8 mouse cellular contexts compared by ENCODE assay signal in genomic region chr6:91713370-91713896, GRCm38 (mm10). TPM values are rescaled to one million over a fixed set of nuclear protein-coding genes. Genes with fewer than 3 reads are reported as not detected.
DNase-seq lines count a peak whose midpoint lies in the region; ATAC-seq lines count a peak whose summit lies in the region.

No protein-coding gene starts in this region.

- 7% methylated on average over 5 of the region's 5 CpGs for WGBS in embryonic facial prominence, embryonic 14.5 days
- WGBS in limb, embryonic 13.5 days: 9% methylated on average over 5 of the region's 5 CpGs
- WGBS in stomach, embryonic 14.5 days: 8% methylated on average over 5 of the region's 5 CpGs

- H3K27ac ChIP-seq in embryonic facial prominence, embryonic 14.5 days (replicated peaks; ENCODE audit: low read depth, low read length): peak overlapping the region; percentile 63; the same call in 1 of the 2 replicates
- H3K27ac ChIP-seq in limb, embryonic 13.5 days: peak overlapping the region; percentile 39; the same call in 1 of the 2 replicates
- H3K27ac ChIP-seq in stomach, embryonic 14.5 days (ENCODE audit: low read length): peak overlapping the region; percentile 82

- H3K4me1 ChIP-seq in embryonic facial prominence, embryonic 14.5 days (ENCODE audit: control insufficient read depth, insufficient read depth, low read length): peaks cover 18% of the 10 kb centered on the region
- H3K4me1 ChIP-seq in limb, embryonic 13.5 days: peaks cover 30% of the 10 kb centered on the region
- peaks cover 25% of the 10 kb centered on the region for H3K4me1 ChIP-seq in stomach, embryonic 14.5 days (ENCODE audit: control insufficient read depth, insufficient read depth, low read length)

- peak; percentile 61 for DNase-seq in lung, postnatal 10 days
- no peak for DNase-seq in lung, postnatal 36 days
- peak; percentile 53 for DNase-seq in embryonic facial prominence, embryonic 14.5 days (ENCODE audit: low spot score)
- DNase-seq in cerebellum, adult 11 months: no peak
- no peak for DNase-seq in frontal cortex, postnatal 14 days (ENCODE audit: low spot score in 2 of 2)
- no peak for DNase-seq in layer of hippocampus, adult 18-20 months (ENCODE audit: low spot score in 2 of 2)

- H3K4me2 ChIP-seq in embryonic facial prominence, embryonic 14.5 days (ENCODE audit: low read depth, low read length): no peak overlapping the region
- no peak overlapping the region for H3K4me2 ChIP-seq in limb, embryonic 13.5 days (replicated peaks)
- 0 out of 2 replicates have a peak overlapping the region, but pooled peaks have one; percentile 1 for H3K4me2 ChIP-seq in stomach, embryonic 14.5 days (replicated peaks; ENCODE audit: low read depth, low read length)

- no peaks in the 10 kb centered on the region for H3K9me3 ChIP-seq in embryonic facial prominence, embryonic 14.5 days (ENCODE audit: control insufficient read depth, low read length)
- no peaks in the 10 kb centered on the region for H3K9me3 ChIP-seq in limb, embryonic 13.5 days
- H3K9me3 ChIP-seq in stomach, embryonic 14.5 days (ENCODE audit: control insufficient read depth, low read depth, low read length): no peaks in the 10 kb centered on the region

- H3K4me3 ChIP-seq in embryonic facial prominence, embryonic 14.5 days (ENCODE audit: low read depth, low read length): no peak overlapping the region
- no peak overlapping the region for H3K4me3 ChIP-seq in limb, embryonic 13.5 days
- no peak overlapping the region for H3K4me3 ChIP-seq in stomach, embryonic 14.5 days (ENCODE audit: low read depth, low read length)

- ATAC-seq in embryonic facial prominence, embryonic 14.5 days (ENCODE audit: low read depth): no peak
- peak; percentile 42 for ATAC-seq in limb, embryonic 13.5 days (ENCODE audit: low FRiP score, low read depth)
- no peak for ATAC-seq in stomach, embryonic 14.5 days (ENCODE audit: insufficient number of reproducible peaks, insufficient read depth, low FRiP score, low read depth)

- H3K9ac ChIP-seq in embryonic facial prominence, embryonic 14.5 days (ENCODE audit: low read depth, low read length): peak overlapping the region; percentile 19; the same call in 1 of the 2 replicates
- H3K9ac ChIP-seq in limb, embryonic 13.5 days: no peak overlapping the region
- H3K9ac ChIP-seq in stomach, embryonic 14.5 days (replicated peaks; ENCODE audit: low read depth, low read length): no peak overlapping the region

- H3K27me3 ChIP-seq in embryonic facial prominence, embryonic 14.5 days (replicated peaks; ENCODE audit: control insufficient read depth, insufficient read depth, low read length): no peaks in the 10 kb centered on the region
- H3K27me3 ChIP-seq in limb, embryonic 13.5 days: no peaks in the 10 kb centered on the region
- H3K27me3 ChIP-seq in stomach, embryonic 14.5 days (ENCODE audit: control insufficient read depth, insufficient read depth, low read length): no peaks in the 10 kb centered on the region

- peaks cover 34% of the 10 kb centered on the region for H3K36me3 ChIP-seq in embryonic facial prominence, embryonic 14.5 days (ENCODE audit: control insufficient read depth, insufficient read depth, low read length)
- H3K36me3 ChIP-seq in limb, embryonic 13.5 days: peaks cover 27% of the 10 kb centered on the region
- H3K36me3 ChIP-seq in stomach, embryonic 14.5 days (ENCODE audit: control insufficient read depth, insufficient read depth, low read length): no peaks in the 10 kb centered on the region; the same call in 1 of the 2 replicates

RNA-seq across cellular contexts. Expression of gene Slc6a6, which starts 29.6 kb away (rescaled TPM):
- 40.8 and 47.5 TPM in 2 replicates for polyA plus RNA-seq in embryonic facial prominence, embryonic 14.5 days (2014; fragmentation: Nextera tagmentation; extraction: Ambion mirVana)
- polyA plus RNA-seq in limb, embryonic 13.5 days (2015; fragmentation: Nextera tagmentation; extraction: Ambion mirVana): 48.7 and 51.1 TPM in 2 replicates
- polyA plus RNA-seq in stomach, embryonic 14.5 days (2014; fragmentation: Nextera tagmentation; extraction: Ambion mirVana): 60.3 and 65.1 TPM in 2 replicates
- total RNA-seq in layer of hippocampus, adult 18-20 months (2021): 100 to 1,000 TPM; 115 to 116 TPM

Comparison
In these comparisons a context has a peak if more than half of its experiments do, and no peak if none do; other contexts are left out.
1. DNase-seq: peak in lung, postnatal 10 days (single experiment) and embryonic facial prominence, embryonic 14.5 days (single experiment); none in lung, postnatal 36 days (single experiment), cerebellum, adult 11 months (single experiment), frontal cortex, postnatal 14 days (0 of 2) and layer of hippocampus, adult 18-20 months (0 of 2).
2. Peak in every context shown above with its lines, with median percentiles within 50 percentile points of each other: H3K27ac ChIP-seq.